Mouse (Mus musculus): ENCODE results near the gene Meis3.

The Meis3 gene

DNA sequence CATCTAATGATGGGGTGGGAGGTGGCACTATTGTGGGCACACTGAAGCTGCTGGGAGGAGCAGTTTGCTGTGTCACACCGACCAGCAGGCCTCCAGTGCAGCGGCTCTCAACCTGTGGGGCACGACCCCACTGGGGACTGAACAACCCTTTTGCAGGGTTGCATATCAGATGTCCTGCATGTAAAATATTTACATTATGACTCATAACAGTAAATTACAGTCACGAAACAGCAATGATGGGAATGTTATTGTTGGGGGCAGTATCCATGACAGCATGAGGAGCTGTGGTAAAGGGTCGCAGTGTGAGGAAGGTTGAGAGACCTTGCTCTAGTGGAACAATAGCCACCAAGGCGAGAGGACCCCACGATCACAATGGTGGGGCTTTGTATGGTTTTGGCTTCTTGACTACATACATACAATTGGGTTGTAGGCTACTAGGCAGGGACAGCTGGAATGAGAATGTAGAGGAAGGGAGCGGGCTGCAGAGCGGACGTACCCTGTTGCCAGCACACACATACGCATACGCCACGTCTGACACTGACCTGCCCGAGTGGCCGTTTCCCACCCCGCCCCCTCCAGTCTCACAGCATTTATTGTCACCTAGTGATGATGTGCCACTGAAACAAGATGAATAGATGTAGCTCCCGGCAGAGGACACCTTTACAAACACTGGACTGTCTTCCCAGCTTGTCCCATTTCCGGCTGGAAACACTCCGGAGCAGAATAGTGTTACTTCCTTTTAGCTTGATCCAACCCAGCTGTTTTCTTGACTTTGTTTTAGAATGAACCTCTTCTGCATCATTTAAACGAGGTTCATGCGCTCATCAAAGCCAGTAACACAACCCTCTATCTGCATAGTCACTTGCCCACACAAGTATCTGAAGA, 34.1 kb downstream of the Meis3 start:
- peak in 1 of 2 experiments; percentile 11 for DNase-seq (ENCODE audit: low spot score in 2 of 2)

- no peak for DNase-seq (ENCODE audit: low spot score in 2 of 2)
These were observed 36.0 kb downstream of the Meis3 start for GRCm38 (mm10) chr7:16210862-16211365.

DNA sequence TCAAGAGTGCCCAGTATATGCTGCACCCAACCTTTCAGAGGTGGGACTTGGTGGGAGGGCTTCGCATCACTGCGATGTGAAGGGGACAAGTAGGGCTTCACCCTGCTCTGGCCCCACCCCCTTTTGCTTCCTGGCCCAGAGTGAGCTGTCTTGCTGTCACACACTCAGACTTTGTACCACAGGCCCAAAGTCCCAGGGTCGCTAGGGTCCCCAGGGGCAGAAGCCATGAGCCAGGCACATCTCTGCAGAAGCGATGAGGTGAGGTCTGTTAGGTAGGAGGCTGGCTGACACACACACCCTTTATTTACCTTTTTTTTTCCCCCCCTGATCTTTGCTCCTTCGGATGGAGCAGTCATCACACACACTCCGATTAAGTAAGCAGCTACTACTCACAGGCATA, 38.3 kb downstream of the Meis3 start:
- no peak for DNase-seq (ENCODE audit: low spot score in 2 of 2)

GRCm38 (mm10) chr7:16213986-16214385, 39.1 kb downstream of the Meis3 start:
- DNase-seq (ENCODE audit: low spot score in 2 of 2) = no peak

DNA sequence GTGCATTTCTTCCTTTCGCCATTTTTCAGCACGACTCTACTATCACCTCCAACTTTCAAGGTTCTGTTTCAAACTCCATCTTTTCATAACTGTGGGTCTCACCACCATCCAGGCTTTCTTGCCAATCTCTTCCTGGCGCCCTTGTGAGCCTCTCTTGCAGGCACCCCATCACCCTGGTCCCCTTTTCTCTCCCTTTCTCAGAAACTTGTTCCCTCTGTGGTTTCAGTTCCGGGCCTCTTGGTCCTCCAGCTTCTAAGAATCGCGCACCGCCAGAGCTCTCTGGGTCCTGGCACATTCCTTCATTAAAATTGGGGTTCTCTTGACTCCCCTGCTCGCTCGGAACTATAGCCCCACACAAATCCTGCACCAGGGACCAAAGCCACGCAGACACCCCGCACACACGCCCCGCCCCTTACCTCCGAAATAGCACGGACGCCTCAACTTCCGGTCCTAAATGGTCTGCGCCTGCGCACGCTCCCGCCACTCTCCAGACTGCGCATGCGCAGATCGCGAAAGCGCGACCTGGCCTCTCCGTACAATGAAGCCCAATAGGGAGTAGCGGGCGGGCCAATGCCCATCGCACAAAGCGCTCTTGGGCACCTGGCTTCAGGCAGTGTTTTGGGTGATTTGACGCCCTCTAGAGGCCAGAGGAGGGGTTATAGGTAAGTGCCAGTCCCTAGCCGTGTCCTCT, 46.8 kb downstream of the Meis3 start, which contains the start of gene Dhx34:
Dhx34 (minus strand) TSS at position 456 of the 691 bp plus-strand sequence.
- peak; percentile 87 to 94 for DNase-seq (ENCODE audit: low spot score in 2 of 2)

DNA sequence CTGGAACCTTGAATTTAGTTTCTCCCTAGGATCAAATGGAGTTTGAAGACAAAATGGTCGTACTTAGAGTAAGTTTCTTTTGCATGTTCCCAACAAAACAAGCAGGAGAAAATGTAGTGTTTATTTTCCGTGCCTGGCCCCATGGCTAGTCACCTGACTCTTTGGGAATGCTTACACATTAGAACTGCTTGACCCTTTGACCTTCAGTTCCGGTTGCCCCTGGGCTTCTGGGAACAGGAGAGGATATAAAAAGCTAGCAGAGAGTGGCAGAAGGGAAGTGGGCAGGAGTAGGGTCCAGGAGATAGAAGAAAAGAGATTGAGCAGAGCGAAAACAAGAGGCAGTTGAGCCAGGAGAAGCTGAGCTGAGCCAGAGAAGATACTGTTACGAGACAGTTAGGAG, 55.0 kb downstream of the Meis3 start:
- DNase-seq (ENCODE audit: low spot score in 2 of 2) = no peak

Data from urinary bladder, adult 18-20 months (tissue).